Mouse (Mus musculus) left cerebral cortex, adult 8-10 months (tissue): ENCODE measurements around the gene Btbd9. TPM values are rescaled to one million over a fixed set of nuclear protein-coding genes. Genes with fewer than 3 reads are reported as not detected.
"Not testable (repeated sequence)": the region's sequence is repeated elsewhere in the genome, so short reads cannot be mapped to it uniquely, and the experiment has no call there.

Experiments
- DNase-seq, 2 experiments: peaks; one replicate each; pipeline ENCODE4 v3.0.0; 2022; ENCODE audit warnings: low spot score in 2 of 2
- total RNA-seq, 4 experiments: library from RNA; stranded (reverse); gene quantifications; 2 replicates each; pipeline ENCODE4 v1.2.4; 2022

Gene Btbd9
- 100 to 1,000 TPM in 1 of 4 experiments, 10 to 100 TPM in 3; 85.1 to 103 (median 92.1) TPM for total RNA-seq

GRCm38 (mm10) chr17:30575941-30576773, at the start of gene Btbd9:
Gene Btbd9 (minus strand): TSS chr17:30576488.
- peak; percentile 92 to 100 for DNase-seq

- not testable (repeated sequence) for DNase-seq
Observed at GRCm38 (mm10) chr17:30624132-30624531, 47.8 kb upstream of the Btbd9 start, which contains the start of gene Dnah8. Gene Dnah8 (plus strand): TSS chr17:30624354.

GRCm38 (mm10) chr17:30623200-30623599, 46.9 kb upstream of the Btbd9 start:
- no peak for DNase-seq

GRCm38 (mm10) chr17:30621450-30621849, 45.2 kb upstream of the Btbd9 start:
- DNase-seq, result no peak

GRCm38 (mm10) chr17:30620548-30620947, 44.3 kb upstream of the Btbd9 start:
- no peak for DNase-seq

- DNase-seq, result no peak
Observed at GRCm38 (mm10) chr17:30619153-30619552, 42.9 kb upstream of the Btbd9 start.

- no peak for DNase-seq
Observed at GRCm38 (mm10) chr17:30618136-30618891, 42.0 kb upstream of the Btbd9 start.

- DNase-seq, result no peak
Observed at GRCm38 (mm10) chr17:30616203-30616602, 39.9 kb upstream of the Btbd9 start.

GRCm38 (mm10) chr17:30613350-30613749, 37.1 kb upstream of the Btbd9 start:
- no peak for DNase-seq

- peak; percentile 100 for DNase-seq
Observed at GRCm38 (mm10) chr17:30612075-30612859, 36.0 kb upstream of the Btbd9 start.

- DNase-seq, result no peak
Observed at GRCm38 (mm10) chr17:30611221-30612074, 35.2 kb upstream of the Btbd9 start.

- DNase-seq, result no peak
Observed at GRCm38 (mm10) chr17:30610739-30611138, 34.5 kb upstream of the Btbd9 start.

- DNase-seq, result no peak
Observed at GRCm38 (mm10) chr17:30609980-30610307, 33.7 kb upstream of the Btbd9 start.

GRCm38 (mm10) chr17:30609305-30609979, 33.2 kb upstream of the Btbd9 start:
- peak in 1 of 2 experiments; percentile 66 for DNase-seq

GRCm38 (mm10) chr17:30607909-30608495, 31.7 kb upstream of the Btbd9 start:
- DNase-seq, result no peak

- DNase-seq, result no peak
Observed at GRCm38 (mm10) chr17:30607330-30607729, 31.0 kb upstream of the Btbd9 start.

- DNase-seq, result no peak
Observed at GRCm38 (mm10) chr17:30606634-30607081, 30.4 kb upstream of the Btbd9 start.

- no peak for DNase-seq
Observed at GRCm38 (mm10) chr17:30606206-30606605, 29.9 kb upstream of the Btbd9 start.

- DNase-seq, result no peak
Observed at GRCm38 (mm10) chr17:30605001-30605400, 28.7 kb upstream of the Btbd9 start.

- no peak for DNase-seq
Observed at GRCm38 (mm10) chr17:30604296-30604695, 28.0 kb upstream of the Btbd9 start.
